Mouse (Mus musculus): ENCODE measurements around the gene Cyfip2. TPM values are rescaled to one million over a fixed set of nuclear protein-coding genes. Genes with fewer than 3 reads are reported as not detected.

Cyfip2 gene
- polyA plus RNA-seq, 1 experiment from 2014 or later: 20.4 TPM

DNA sequence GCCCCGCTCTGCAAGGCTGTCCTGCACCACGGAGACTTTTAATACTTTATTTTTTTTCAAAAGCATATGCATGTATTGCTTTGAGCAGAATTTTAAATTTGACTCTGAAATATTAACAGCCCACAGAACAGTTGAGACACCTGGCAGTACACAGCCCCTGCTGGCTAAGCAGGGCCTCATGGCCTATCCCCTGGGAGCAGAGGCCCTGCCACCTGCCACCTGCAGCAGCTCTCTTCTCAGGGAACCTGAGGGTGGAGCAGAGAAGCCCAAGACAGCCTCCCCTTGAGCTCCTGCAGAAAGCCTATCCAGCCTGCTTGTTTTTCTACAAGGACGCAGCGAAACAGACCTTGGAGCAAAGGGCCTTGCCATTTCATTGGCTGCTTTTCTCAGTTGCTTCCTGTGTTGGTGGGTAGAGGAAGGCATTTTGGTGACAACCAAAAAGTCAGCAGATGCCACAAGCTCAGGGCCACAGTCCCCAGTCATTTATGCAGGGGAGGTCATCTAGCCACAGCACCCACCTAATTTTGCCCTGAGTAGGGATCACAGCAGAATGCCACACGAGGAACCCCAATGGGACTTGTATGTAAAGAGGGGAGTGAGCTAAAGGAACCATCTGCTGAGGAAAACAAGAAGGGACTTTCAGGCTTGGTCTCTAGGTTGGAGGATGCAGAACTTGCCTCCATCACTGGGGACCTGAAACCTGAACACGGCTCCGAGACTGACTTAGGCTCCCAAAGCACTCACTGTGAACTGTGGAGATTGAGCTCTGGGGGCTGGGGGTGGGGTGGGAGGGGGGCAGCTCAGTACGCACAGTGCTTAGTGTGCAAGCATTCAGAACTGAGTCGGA is 7.6 kb downstream of the Cyfip2 start:
- no peak overlapping the region for H3K27ac ChIP-seq (replicated peaks)
- 0 out of 2 replicates have a peak, but pooled peaks cover 3% of the 10 kb centered on the region for H3K36me3 ChIP-seq
- H3K27me3 ChIP-seq (ENCODE audit: low read depth, poor library complexity, severe bottlenecking): peaks cover under 1% of the 10 kb centered on the region; the same call in 1 of the 2 replicates
- no peak for DNase-seq (ENCODE audit: low spot score)
- peaks cover 19% of the 10 kb centered on the region for H3K4me1 ChIP-seq
- no peaks in the 10 kb centered on the region for H3K9me3 ChIP-seq (replicated peaks)
- no peak overlapping the region for H3K4me3 ChIP-seq
- WGBS: 87% methylated on average over 9 of the region's 9 CpGs

DNA sequence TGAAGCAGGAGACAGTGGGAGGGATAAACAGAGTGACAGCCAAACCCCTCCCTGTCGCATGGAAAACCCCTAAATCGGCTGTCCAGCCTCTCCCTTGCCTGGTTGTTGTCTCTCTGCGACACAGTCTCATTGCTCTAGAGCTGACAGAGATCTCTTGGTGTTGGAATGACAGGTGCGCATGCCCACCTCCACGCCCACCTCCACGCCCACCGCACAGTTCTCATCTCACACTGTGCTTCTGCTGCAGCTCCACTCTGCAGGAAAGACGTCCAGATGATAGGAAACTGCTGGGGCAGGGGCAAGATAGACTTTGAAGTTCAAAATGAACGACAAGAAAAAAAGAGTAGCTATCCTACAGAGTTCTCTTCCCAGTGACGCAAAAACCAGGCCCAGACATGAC is 8.6 kb downstream of the Cyfip2 start:
- WGBS: 82% methylated on average over 10 of the region's 10 CpGs
- no peak overlapping the region for H3K27ac ChIP-seq (replicated peaks)
- no peaks in the 10 kb centered on the region for H3K9me3 ChIP-seq (replicated peaks)
- H3K4me1 ChIP-seq: peaks cover 12% of the 10 kb centered on the region
- no peaks in the 10 kb centered on the region for H3K27me3 ChIP-seq (ENCODE audit: low read depth, poor library complexity, severe bottlenecking)
- H3K4me3 ChIP-seq: no peak overlapping the region
- DNase-seq (ENCODE audit: low spot score): no peak
- 0 out of 2 replicates have a peak, but pooled peaks cover 3% of the 10 kb centered on the region for H3K36me3 ChIP-seq

DNA sequence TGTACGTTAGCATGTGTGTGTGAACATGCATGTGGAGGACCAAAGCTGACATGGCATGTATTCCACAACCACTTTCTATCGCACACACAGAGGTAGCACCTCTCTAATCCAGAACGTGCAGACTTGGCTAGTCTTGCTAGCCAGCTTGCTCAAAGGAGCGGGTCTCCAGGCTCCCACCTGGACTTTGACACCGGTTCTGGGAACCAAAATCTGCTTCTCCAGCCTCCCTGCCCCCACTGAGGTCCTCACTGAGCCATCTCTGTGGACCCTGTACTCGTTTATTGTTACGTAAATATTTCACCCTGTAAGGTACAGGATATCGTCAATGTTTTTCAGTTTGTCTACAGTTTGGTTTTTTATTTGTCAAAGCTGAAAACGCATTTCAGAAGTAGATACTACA is 10.2 kb downstream of the Cyfip2 start:
- Histone ChIP-seq H3K4me3 (no peak overlapping the region), H3K27me3 (ENCODE audit: low read depth, poor library complexity, severe bottlenecking) (no peaks in the 10 kb centered on the region), H3K4me1 (peaks cover 15% of the 10 kb centered on the region), H3K36me3 (no peaks in the 10 kb centered on the region), H3K27ac (replicated peaks) (no peak overlapping the region), H3K9me3 (replicated peaks) (no peaks in the 10 kb centered on the region)
- DNase-seq (ENCODE audit: low spot score): no peak
- 91% methylated on average over 9 of the region's 9 CpGs for WGBS

DNA sequence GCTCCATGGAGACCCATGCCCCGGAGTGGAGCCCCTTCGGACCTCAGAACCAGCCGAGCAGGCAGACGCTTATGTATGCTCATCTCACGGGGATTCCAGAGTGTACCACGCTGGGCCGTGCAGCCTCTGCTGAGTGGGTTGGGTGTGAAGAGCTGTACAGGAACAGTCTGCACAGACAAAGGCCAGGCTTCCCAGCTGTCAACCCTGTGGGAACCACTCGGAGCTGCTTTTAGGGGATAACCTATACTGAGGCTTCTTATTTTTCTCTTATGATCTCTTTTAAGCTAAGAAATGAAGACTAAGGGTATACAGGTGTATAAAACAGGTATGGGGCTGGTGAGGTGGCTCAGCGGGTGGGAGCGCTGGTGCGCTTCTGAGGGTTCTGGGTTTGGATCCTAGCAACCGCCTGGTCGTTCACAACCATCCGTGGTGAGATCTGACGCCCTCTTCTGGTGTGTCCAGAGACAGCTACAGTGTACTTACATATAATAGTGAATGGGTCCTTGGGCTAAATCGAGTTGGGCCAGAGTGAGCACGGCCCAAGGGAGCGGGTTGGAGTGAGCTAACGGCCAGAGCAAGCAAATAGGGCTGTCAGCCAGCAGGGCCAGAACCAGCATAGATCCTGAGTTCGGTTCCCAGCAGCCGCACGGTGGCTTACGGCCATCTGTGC is 10.9 kb downstream of the Cyfip2 start:
- WGBS: 92% methylated on average over 23 of the region's 23 CpGs
- Histone ChIP-seq H3K9me3 (replicated peaks) (no peaks in the 10 kb centered on the region), H3K4me1 (peaks cover 15% of the 10 kb centered on the region), H3K27ac (replicated peaks) (no peak overlapping the region), H3K4me3 (no peak overlapping the region), H3K27me3 (ENCODE audit: low read depth, poor library complexity, severe bottlenecking) (no peaks in the 10 kb centered on the region), H3K36me3 (no peaks in the 10 kb centered on the region)
- DNase-seq (ENCODE audit: low spot score): no peak

DNA sequence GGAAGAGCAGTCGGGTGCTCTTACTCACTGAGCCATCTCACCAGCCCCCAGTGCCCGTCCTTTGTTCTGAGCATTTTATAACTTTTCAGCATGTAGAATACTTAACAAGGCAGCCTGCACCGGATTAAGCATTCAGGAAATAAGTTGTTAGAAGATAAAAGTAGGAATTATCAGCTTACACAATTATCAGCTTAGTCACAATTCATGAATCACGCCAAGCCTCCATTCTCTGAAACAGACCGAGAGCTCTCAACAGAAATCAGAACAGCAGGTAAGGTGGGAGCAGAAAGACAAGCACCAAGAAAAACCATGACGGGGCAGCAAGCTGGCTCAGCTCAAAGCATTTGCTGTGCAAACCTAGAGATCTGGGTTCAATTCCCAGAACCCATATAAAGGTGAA is 12.8 kb downstream of the Cyfip2 start:
- Histone ChIP-seq H3K4me1 (peaks cover 11% of the 10 kb centered on the region), H3K27me3 (ENCODE audit: low read depth, poor library complexity, severe bottlenecking) (no peaks in the 10 kb centered on the region), H3K27ac (replicated peaks) (no peak overlapping the region), H3K9me3 (replicated peaks) (no peaks in the 10 kb centered on the region), H3K36me3 (no peaks in the 10 kb centered on the region), H3K4me3 (no peak overlapping the region)
- WGBS: 56% methylated on average over 6 of the region's 6 CpGs
- no peak for DNase-seq (ENCODE audit: low spot score)

DNA sequence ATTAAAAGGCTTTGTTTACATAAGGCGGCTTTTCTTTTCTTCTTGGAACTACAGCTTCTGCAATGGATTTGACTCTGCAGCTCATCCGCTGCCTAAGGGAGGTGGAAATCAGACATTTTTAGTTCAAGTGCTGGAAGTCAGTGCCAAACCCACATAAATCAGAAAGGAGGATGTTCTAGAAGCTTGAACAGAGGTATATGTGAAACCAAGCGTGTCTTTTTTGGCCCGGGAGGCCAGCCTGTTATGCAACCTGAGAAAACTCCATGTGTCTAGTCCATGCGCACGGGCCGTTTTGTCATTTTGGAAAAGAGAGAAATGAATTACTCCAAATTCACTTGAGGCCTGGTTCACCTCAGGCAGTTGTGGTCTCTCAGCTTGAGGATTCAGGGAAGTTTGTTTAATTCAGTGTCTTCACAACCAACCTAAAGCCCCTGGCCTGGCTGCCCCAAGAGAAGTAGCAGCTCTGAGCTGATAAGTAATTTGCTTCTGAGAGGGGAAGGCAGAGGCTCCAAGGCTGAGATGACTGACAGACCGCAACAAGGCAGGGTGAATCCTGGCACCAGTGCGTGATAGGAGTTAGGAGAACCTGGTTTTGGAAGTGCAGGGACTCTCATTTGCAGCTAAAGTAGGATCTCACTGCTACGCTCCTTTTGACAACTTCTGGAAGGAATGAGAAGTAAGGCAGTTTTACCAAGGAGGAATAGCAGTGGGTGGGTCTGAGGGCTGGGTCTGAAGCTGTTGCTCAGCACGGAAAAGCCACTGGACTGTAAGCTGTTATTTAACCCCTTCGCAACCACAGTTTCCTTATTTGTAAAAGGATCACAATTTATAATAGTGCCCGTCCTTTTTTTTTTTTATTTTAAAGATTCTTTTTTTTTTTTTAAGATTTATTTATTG is 13.5 kb downstream of the Cyfip2 start:
- 77% methylated on average over 13 of the region's 13 CpGs for WGBS
- Histone ChIP-seq H3K9me3 (replicated peaks) (no peaks in the 10 kb centered on the region), H3K4me1 (peaks cover 12% of the 10 kb centered on the region), H3K4me3 (no peak overlapping the region), H3K36me3 (no peaks in the 10 kb centered on the region), H3K27me3 (ENCODE audit: low read depth, poor library complexity, severe bottlenecking) (no peaks in the 10 kb centered on the region), H3K27ac (replicated peaks) (no peak overlapping the region)
- DNase-seq (ENCODE audit: low spot score): no peak

DNA sequence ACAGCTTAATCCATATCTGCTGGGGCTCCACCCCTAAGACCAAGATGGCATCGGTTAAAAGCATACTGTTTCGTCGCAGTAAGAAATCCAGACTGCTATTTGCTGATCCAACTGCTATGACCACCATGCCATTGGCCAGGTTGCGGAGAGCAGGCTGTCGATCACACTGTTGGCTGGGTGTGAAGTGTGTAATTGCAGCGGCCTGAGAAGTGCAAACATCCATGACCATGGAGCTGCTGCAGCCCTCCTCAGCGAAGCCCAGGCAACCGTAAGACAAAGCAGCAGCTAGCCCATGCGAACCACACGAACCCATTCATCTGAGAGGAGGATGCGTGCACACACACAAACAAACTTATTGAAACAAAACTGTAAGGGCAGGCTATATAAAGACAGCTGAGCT is 18.3 kb downstream of the Cyfip2 start:
- Histone ChIP-seq H3K27ac (replicated peaks) (no peak overlapping the region), H3K9me3 (replicated peaks) (no peaks in the 10 kb centered on the region), H3K4me1 (peaks cover 29% of the 10 kb centered on the region), H3K4me3 (no peak overlapping the region), H3K27me3 (ENCODE audit: low read depth, poor library complexity, severe bottlenecking) (peaks cover 8% of the 10 kb centered on the region; the same call in 1 of the 2 replicates), H3K36me3 (peaks cover 1% of the 10 kb centered on the region; the same call in 1 of the 2 replicates)
- WGBS: 80% methylated on average over 11 of the region's 11 CpGs
- no peak for DNase-seq (ENCODE audit: low spot score)

DNA sequence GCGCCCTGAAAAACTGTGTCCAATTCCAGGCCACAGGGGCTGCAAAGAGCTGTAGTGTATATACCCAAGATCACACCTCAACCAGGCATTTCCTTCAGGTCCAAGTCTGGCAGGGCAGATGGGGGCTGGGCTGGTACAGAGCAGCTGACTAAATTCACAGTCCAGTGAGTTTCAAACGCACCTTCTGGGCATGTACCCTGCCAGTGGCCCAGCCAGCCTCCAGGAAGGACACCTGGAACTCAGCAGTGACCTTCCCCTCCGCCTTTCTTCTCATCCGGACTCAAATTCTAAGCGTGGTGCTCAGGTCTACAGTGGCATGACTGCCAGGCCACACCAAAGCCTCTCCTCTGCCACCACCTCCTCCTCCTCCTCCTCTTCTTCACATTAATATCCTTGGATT is 19.2 kb downstream of the Cyfip2 start:
- no peak overlapping the region for H3K4me3 ChIP-seq
- no peaks in the 10 kb centered on the region for H3K9me3 ChIP-seq (replicated peaks)
- peaks cover 30% of the 10 kb centered on the region for H3K4me1 ChIP-seq
- H3K27me3 ChIP-seq (ENCODE audit: low read depth, poor library complexity, severe bottlenecking): peaks cover 14% of the 10 kb centered on the region; the same call in 1 of the 2 replicates
- H3K27ac ChIP-seq (replicated peaks): no peak overlapping the region
- peaks cover 9% of the 10 kb centered on the region for H3K36me3 ChIP-seq
- DNase-seq (ENCODE audit: low spot score): no peak
- 92% methylated on average over 5 of the region's 5 CpGs for WGBS

DNA sequence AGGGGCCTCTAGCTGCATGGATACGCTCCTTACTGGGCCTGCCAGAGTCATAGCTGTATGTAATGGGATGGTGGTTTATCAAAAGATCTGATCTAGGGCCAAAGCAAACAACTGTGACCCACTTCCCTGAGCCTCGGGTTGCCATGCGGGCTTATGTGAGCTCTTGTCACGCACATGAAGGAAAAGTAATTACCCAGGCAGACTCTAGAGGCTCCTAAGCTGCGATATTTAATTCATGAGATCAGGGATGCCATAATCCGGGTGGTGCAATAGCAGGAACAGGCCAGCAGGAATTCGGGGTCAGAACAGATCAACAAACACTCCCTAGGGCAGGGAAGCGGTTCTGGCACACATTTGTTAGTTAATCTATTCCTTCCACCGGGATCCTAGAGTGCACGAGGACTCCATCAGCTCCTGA is 21.7 kb downstream of the Cyfip2 start:
- Histone ChIP-seq H3K4me3 (no peak overlapping the region), H3K27ac (replicated peaks) (no peak overlapping the region), H3K27me3 (ENCODE audit: low read depth, poor library complexity, severe bottlenecking) (peaks cover 14% of the 10 kb centered on the region; the same call in 1 of the 2 replicates), H3K4me1 (peaks cover 31% of the 10 kb centered on the region), H3K36me3 (peaks cover 19% of the 10 kb centered on the region), H3K9me3 (replicated peaks) (no peaks in the 10 kb centered on the region)
- WGBS: 33% methylated on average over 10 of the region's 10 CpGs
- peak; percentile 61 for DNase-seq (ENCODE audit: low spot score)

DNA sequence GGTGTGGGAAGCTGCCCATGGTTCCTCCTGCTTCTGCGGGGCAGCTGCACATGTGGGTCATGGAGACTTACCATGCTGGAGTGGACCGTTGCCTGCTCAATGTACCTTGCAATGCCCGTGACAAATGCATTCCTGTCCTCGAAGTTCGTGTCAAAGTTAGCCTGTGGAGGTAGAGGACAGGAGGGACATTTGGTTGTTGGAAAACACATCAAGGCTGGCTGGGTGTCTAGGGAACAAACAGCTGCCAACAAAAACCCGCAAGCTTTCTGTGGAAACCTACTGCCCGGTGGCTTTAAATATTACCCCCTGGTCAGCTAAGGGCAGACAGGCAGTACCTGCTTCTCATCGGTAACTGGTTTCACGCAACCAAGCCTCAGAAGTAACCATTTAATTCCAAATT is 23.1 kb downstream of the Cyfip2 start:
- peaks cover 22% of the 10 kb centered on the region for H3K36me3 ChIP-seq
- peaks cover 14% of the 10 kb centered on the region; the same call in 1 of the 2 replicates for H3K27me3 ChIP-seq (ENCODE audit: low read depth, poor library complexity, severe bottlenecking)
- no peak overlapping the region for H3K4me3 ChIP-seq
- no peak overlapping the region for H3K27ac ChIP-seq (replicated peaks)
- WGBS: 88% methylated on average over 9 of the region's 9 CpGs
- peaks cover 31% of the 10 kb centered on the region for H3K4me1 ChIP-seq
- no peak for DNase-seq (ENCODE audit: low spot score)
- no peaks in the 10 kb centered on the region for H3K9me3 ChIP-seq (replicated peaks)

DNA sequence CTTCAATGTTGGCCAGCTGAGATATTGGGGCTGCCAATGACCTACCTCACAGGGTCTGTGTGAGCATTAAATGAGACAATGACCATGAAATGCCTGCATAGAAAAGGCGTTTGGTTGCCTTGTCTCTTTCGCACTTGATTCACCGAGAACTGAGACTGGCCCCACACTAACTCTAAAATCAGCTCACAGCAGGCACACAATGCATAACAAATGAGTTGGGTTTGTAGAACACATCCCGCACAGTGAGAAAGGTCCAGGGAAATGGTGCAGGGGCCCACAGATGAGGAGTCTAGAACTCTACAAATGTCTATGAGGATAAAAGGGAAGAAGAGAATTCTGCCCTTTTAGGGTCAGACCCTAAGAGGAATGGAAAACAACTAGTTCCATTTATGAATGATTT is 23.6 kb downstream of the Cyfip2 start:
- WGBS: 60% methylated on average over 4 of the region's 4 CpGs
- peaks cover 26% of the 10 kb centered on the region for H3K36me3 ChIP-seq
- DNase-seq (ENCODE audit: low spot score): no peak
- peaks cover 14% of the 10 kb centered on the region; the same call in 1 of the 2 replicates for H3K27me3 ChIP-seq (ENCODE audit: low read depth, poor library complexity, severe bottlenecking)
- peaks cover 27% of the 10 kb centered on the region for H3K4me1 ChIP-seq
- no peaks in the 10 kb centered on the region for H3K9me3 ChIP-seq (replicated peaks)
- no peak overlapping the region for H3K4me3 ChIP-seq
- no peak overlapping the region for H3K27ac ChIP-seq (replicated peaks)

DNA sequence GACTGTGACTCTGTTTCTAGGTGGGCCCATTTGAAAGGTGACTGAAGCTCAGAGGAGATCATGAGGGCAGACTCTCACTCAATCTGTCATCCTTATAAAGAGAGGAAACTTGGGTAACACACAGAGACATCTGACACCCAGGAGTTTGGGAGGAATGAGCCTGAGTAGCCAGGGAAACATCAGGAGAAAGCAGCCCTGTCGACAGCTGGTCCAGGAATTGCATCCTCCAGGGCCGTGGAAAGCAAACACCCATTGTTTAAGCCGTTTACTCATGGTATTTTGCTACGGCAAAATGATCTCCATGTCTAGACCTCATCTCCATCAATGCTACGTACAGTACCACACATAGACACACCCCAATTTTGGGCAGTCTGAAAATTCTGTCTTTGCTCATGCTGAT is 24.6 kb downstream of the Cyfip2 start:
- Histone ChIP-seq H3K4me3 (no peak overlapping the region), H3K4me1 (peaks cover 27% of the 10 kb centered on the region), H3K27me3 (ENCODE audit: low read depth, poor library complexity, severe bottlenecking) (peaks cover 9% of the 10 kb centered on the region; the same call in 1 of the 2 replicates), H3K9me3 (replicated peaks) (no peaks in the 10 kb centered on the region), H3K27ac (replicated peaks) (no peak overlapping the region), H3K36me3 (peaks cover 34% of the 10 kb centered on the region)
- 78% methylated on average over 5 of the region's 5 CpGs for WGBS
- no peak for DNase-seq (ENCODE audit: low spot score)
